Mouse (Mus musculus) liver, adult 2 months (tissue): ENCODE results near the gene Nsl1.

Experiments
- CTCF ChIP-seq: fragments of 200-500 bp; IDR thresholded peaks from 2 replicates; pipeline ENCODE4 v1.5.1; 2011; ENCODE audit warnings: low read depth, low read length, control low read depth
- POLR2A ChIP-seq: fragments of 200-500 bp; IDR thresholded peaks from 2 replicates; pipeline ENCODE4 v1.6.1; 2011; ENCODE audit warnings: low read length, control low read depth; ENCODE audit not compliant: insufficient read depth; ENCODE audit errors: extremely low read depth

DNA sequence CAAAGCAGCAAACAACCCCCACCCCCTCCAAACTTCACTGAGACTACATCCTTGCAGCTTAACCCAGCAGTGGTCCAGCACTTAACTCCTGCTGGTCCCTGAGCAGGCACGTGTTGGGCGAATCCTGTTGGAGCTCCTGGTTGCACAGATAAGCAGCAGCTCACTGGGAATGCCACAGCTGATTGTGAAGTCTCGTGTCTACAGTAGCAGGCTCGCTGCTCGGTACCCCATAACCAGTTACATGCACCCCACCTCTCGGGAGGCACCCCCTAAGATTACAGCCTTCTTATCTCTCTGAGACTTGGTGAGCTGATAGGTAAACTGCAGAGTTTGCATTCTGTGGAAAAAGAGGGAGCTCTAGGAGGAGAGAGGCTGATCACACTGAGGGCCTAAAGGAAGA, 26.5 kb downstream of the Nsl1 start:
- TF ChIP-seq POLR2A = no peak
- TF ChIP-seq CTCF = no peak
